Mouse (Mus musculus): ENCODE results near the gene Abcb11. TPM values are rescaled to one million over a fixed set of nuclear protein-coding genes. Genes with fewer than 3 reads are reported as not detected.
A peak's percentile ranks its signal among the peaks of the same experiment; 100 is the strongest.

The Abcb11 gene
- polyA plus RNA-seq, 1 experiment from 2014 or later = not detected

DNA sequence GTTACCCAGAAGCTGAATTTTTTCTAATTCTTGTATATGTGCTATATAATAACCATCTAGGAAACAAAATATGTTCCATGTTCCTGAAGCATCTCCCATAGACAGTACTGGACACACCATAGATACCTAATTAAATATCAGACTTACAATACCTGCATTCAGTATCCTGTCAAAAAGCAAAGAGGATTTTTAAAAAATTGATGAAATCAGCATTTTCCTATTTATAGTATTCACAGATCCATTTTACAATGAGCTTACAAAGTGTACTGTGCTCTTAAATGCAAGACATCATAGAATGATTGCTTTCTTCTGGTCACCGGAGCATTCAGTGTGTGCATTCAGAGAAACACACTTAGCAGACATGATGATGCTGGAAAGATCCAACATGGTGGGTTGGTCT is 95.3 kb downstream of the Abcb11 start:
- Histone ChIP-seq H3K27me3 (no peaks in the 10 kb centered on the region), H3K4me1 (replicated peaks) (0 out of 2 replicates have a peak, but pooled peaks cover 6% of the 10 kb centered on the region), H3K9ac (no peak overlapping the region), H3K4me2 (no peak overlapping the region), H3K36me3 (no peaks in the 10 kb centered on the region), H3K9me3 (no peaks in the 10 kb centered on the region), H3K4me3 (no peak overlapping the region), H3K27ac (replicated peaks) (no peak overlapping the region)
- 94% methylated on average over 1 of the region's 1 CpGs for WGBS
- no peak for ATAC-seq (ENCODE audit: low read depth)

DNA sequence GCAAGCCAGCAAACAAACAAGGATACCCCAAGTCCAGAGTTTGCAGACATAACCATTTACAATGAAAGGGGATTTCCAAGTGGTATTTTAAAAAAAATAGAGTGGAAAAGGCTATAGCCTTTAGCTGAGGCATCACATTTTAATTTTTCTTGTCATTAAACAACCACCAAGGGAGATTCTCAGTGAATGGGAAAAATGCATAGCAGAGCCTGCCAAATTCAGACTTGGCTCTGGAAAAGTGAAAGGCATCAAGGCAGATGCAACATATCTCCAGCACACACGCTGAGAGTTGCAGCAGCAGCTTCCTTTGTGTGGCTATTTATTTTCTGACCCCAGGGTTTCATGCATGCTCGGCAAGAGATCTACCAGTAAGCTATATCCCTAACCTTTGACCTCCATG is 97.5 kb downstream of the Abcb11 start:
- Histone ChIP-seq H3K27ac (replicated peaks) (no peak overlapping the region), H3K4me1 (replicated peaks) (0 out of 2 replicates have a peak, but pooled peaks cover 6% of the 10 kb centered on the region), H3K9ac (no peak overlapping the region), H3K36me3 (no peaks in the 10 kb centered on the region), H3K4me3 (no peak overlapping the region), H3K4me2 (no peak overlapping the region), H3K9me3 (no peaks in the 10 kb centered on the region), H3K27me3 (no peaks in the 10 kb centered on the region)
- ATAC-seq (ENCODE audit: low read depth) = no peak
- WGBS = 18% methylated on average over 2 of the region's 2 CpGs

DNA sequence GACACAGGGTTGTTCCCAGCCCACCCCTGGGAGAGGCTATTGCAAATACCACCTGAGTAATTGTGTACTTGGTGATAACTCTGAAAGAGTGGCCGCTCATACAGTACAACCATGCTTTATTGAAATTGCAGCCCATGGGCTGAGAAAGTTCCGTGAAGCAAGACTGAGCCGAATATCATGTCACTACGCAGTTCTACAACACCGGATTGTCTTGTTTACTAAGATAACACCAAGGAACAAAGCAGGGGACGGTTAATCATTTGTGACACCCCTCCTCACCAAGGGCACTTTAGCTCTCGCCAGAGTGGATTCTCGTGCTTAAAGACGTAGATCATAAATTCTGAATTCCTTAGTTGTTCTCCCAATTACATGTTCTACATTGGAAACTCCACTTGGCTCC is 103.1 kb downstream of the Abcb11 start:
- H3K4me1 ChIP-seq (replicated peaks) = no peaks in the 10 kb centered on the region
- H3K4me2 ChIP-seq = no peak overlapping the region
- H3K4me3 ChIP-seq = no peak overlapping the region
- ATAC-seq (ENCODE audit: low read depth) = no peak
- no peak overlapping the region for H3K9ac ChIP-seq
- H3K27me3 ChIP-seq = no peaks in the 10 kb centered on the region
- WGBS = 70% methylated on average over 9 of the region's 9 CpGs
- no peak overlapping the region for H3K27ac ChIP-seq (replicated peaks)
- no peaks in the 10 kb centered on the region for H3K36me3 ChIP-seq
- H3K9me3 ChIP-seq = no peaks in the 10 kb centered on the region

DNA sequence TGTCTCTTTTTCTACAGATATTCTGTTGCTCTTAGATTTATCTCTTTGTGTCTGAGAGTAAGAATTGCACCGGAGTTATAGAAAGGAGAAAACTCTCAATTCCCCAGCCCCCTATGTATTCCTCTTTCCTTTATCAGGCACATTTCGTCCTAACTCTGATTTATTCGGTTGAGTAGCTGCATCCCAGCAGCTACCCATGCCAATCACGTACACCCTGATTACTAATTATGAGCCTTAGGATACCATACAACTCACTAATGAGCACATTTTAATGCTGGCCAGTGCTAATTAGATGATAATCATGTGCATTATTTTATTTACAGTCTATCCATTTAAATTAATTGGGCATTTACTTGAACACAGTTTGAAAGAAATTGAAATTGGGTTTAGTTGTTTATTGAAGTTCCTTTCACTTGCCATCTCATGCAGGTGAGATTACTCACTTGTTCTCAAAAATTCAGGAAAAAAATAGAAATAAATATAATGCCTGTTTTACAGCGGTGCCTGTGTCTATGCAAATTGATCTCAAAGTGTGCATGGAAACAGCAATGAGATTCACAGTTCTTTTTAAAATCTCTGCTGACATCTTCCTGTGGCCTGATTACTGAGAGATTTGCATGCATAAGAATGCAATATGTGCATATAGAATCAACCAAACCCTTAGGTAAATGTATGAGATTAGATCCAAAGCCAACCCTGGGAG is 107.3 kb downstream of the Abcb11 start:
- ATAC-seq (ENCODE audit: low read depth) = no peak
- WGBS = 54% methylated on average over 5 of the region's 5 CpGs
- Histone ChIP-seq H3K4me3 (no peak overlapping the region), H3K4me1 (replicated peaks) (no peaks in the 10 kb centered on the region), H3K36me3 (no peaks in the 10 kb centered on the region), H3K9me3 (no peaks in the 10 kb centered on the region), H3K9ac (no peak overlapping the region), H3K27me3 (no peaks in the 10 kb centered on the region), H3K4me2 (no peak overlapping the region), H3K27ac (replicated peaks) (no peak overlapping the region)

DNA sequence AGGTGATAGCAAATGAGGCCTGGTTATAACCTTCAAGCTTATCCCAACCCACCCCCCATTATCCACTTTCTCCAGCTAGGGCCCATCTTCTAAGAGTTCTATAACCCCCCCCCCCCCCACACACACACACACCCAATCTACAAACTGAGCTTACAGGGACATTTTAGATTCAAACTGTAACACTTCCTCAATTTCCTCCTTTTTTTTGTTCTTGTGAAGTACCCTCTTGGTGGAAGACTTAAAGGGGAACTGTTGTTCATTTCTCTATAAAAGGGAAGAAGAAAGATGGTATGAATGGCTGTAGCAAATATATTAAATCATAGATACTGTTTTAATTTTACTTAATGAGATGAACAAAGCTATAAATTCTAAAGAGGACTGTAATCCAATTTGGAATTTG is 110.3 kb downstream of the Abcb11 start:
- no peaks in the 10 kb centered on the region for H3K27me3 ChIP-seq
- H3K4me1 ChIP-seq (replicated peaks) = peaks cover 6% of the 10 kb centered on the region; the same call in 1 of the 2 replicates
- no peak for ATAC-seq (ENCODE audit: low read depth)
- H3K27ac ChIP-seq (replicated peaks) = no peak overlapping the region
- H3K4me2 ChIP-seq = no peak overlapping the region
- no peak overlapping the region for H3K9ac ChIP-seq
- H3K9me3 ChIP-seq = no peaks in the 10 kb centered on the region
- H3K36me3 ChIP-seq = no peaks in the 10 kb centered on the region
- H3K4me3 ChIP-seq = no peak overlapping the region

DNA sequence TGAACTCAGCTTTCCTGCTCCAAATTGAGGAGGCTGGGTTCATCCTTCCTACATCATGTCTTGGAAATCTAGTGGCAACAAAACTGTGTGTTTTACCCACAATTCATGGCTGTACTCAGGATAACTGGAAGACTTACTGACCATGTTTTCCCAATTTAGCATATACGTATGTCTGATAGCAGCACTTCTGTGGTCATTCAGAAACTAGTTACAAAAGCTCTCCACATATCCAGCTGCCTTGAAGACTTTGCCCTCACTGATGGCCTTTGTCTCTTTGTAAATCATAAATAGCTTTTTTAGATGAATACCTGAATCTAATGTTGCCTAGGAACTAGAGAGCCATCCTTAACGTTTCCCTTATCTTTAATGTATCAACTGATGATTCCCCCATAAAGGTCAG is 112.3 kb downstream of the Abcb11 start:
- no peak overlapping the region for H3K4me3 ChIP-seq
- no peak overlapping the region for H3K4me2 ChIP-seq

DNA sequence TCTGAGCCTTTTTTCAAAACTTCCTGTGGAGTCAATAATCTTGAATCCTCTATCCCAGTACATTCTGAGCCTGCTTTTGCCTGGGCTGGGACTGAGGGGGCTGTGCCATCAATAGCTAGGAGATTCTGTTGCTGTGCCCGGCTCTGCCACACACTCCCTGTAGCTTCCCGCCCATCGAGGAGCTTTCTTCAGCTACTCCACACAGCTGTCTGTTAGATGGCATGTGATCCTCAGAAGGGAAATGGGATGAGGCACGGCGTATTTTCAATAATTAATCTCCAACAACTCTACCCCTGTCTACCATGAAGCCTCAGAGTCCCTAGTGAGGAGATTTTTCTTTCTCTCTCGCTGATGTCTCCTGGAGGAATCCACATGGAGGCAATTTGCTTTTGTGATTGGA is 113.8 kb downstream of the Abcb11 start:
- peak overlapping the region; percentile 42; the same call in 1 of the 2 replicates for H3K27ac ChIP-seq (replicated peaks)
- peaks cover 6% of the 10 kb centered on the region; the same call in 1 of the 2 replicates for H3K4me1 ChIP-seq (replicated peaks)
- ATAC-seq (ENCODE audit: low read depth) = no peak
- no peak overlapping the region for H3K4me3 ChIP-seq
- H3K27me3 ChIP-seq = no peaks in the 10 kb centered on the region
- 52% methylated on average over 6 of the region's 6 CpGs for WGBS
- no peaks in the 10 kb centered on the region for H3K36me3 ChIP-seq
- H3K9me3 ChIP-seq = no peaks in the 10 kb centered on the region
- no peak overlapping the region for H3K4me2 ChIP-seq
- no peak overlapping the region for H3K9ac ChIP-seq

More for the DNA sequence above, 112.3 kb downstream of the Abcb11 start:
- H3K4me1 ChIP-seq (replicated peaks) = peaks cover 6% of the 10 kb centered on the region; the same call in 1 of the 2 replicates
- no peak overlapping the region for H3K9ac ChIP-seq
- no peaks in the 10 kb centered on the region for H3K27me3 ChIP-seq
- H3K27ac ChIP-seq (replicated peaks) = no peak overlapping the region
- no peaks in the 10 kb centered on the region for H3K9me3 ChIP-seq
- no peaks in the 10 kb centered on the region for H3K36me3 ChIP-seq
- no peak for ATAC-seq (ENCODE audit: low read depth)
- 88% methylated on average over 2 of the region's 2 CpGs for WGBS

DNA sequence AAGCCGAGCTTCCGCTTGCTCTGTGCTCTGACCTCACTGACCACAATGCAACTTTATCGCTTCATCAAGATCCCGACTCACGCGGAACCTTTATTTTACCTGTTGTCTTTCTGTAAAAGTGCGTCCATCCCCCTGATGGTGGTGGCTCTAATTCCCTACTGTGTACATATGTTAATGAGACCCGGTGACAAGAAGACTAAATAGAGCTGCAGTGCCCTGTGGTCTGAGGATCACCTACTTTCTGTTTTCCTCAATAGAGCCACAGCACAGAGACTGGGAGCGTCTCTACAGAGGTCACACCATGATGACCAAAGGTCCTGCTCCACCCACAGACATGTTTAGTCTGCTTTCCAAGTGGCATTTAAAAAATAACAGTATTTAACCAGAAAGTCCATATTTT is 115.5 kb downstream of the Abcb11 start:
- Histone ChIP-seq H3K27me3 (no peaks in the 10 kb centered on the region), H3K4me3 (no peak overlapping the region), H3K9me3 (no peaks in the 10 kb centered on the region), H3K27ac (replicated peaks) (no peak overlapping the region), H3K9ac (no peak overlapping the region), H3K36me3 (no peaks in the 10 kb centered on the region), H3K4me1 (replicated peaks) (peaks cover 9% of the 10 kb centered on the region), H3K4me2 (no peak overlapping the region)
- 89% methylated on average over 9 of the region's 9 CpGs for whole genome bisulfite sequencing
- ATAC-seq (ENCODE audit: low read depth) = no peak

DNA sequence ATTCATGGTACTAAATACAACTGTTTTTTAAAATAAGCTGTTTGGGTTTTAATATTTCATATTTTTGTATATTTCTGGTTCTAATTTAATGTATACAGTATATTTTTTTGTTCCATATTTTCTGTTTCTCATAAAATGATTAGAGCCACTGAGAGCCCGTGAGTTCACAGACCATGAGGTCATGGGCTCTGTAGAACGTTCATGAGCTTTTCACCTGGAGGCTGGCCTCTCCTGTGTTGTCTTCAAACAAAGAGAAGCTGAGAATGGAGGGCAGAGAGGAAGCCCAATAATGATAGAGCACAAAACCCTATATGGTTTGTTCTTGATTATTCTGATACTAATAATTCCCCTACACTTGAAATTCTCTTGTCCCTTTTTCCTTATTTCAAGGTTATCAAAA is 117.7 kb downstream of the Abcb11 start:
- Histone ChIP-seq H3K27ac (replicated peaks) (no peak overlapping the region), H3K9me3 (no peaks in the 10 kb centered on the region), H3K27me3 (no peaks in the 10 kb centered on the region), H3K36me3 (no peaks in the 10 kb centered on the region), H3K4me1 (replicated peaks) (peaks cover 11% of the 10 kb centered on the region), H3K4me3 (no peak overlapping the region), H3K9ac (no peak overlapping the region), H3K4me2 (no peak overlapping the region)
- 74% methylated on average over 2 of the region's 2 CpGs for WGBS
- no peak for ATAC-seq (ENCODE audit: low read depth)

DNA sequence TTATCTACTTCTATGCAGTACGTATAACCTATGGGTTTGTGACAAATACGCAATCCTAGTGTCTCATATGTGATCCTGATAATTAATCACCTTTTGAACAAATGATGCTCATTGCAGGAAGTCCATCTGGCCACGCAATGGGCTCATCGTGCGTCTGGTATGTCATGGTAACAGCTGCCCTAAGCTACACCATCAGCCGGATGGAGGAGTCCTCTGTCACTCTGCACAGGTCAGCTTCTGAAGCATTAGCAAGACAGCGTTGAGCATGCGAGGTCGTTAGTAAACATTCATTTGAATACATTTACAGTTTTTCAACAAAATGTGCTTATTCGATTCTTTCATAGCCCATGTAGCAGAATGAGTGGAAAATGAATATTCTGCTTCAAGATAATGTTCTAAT is 119.6 kb downstream of the Abcb11 start:
- Histone ChIP-seq H3K4me1 (replicated peaks) (peaks cover 8% of the 10 kb centered on the region), H3K27me3 (no peaks in the 10 kb centered on the region), H3K4me3 (no peak overlapping the region), H3K4me2 (no peak overlapping the region), H3K36me3 (no peaks in the 10 kb centered on the region), H3K9ac (no peak overlapping the region), H3K27ac (replicated peaks) (no peak overlapping the region), H3K9me3 (no peaks in the 10 kb centered on the region)
- no peak for ATAC-seq (ENCODE audit: low read depth)
- 48% methylated on average over 10 of the region's 10 CpGs for WGBS

DNA sequence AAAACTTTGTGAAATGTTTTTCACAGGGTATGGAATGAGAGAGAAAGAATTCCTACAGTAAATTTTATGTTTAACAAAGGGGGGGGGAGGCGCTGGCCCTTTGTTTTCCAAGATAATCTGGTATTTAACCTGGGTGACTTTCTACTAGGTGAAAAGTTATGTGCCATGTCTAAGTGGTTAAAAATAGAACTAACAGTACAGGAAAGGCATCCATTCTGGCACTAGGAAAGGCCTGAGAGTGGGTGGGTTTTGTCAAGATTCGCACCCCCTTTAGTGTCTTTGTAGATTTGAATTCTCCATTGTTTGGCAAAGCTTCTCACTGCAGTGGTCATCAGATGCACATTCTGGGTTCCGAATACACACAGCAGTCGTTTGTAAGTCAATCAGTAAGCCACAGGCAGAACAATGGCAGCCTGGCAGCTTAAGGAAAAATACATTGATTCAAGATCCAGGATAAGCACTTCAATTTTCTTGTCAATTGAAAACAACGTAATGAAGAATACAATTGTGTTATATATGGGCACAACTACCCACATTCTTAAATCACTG is 120.5 kb downstream of the Abcb11 start:
- no peaks in the 10 kb centered on the region for H3K27me3 ChIP-seq
- H3K4me1 ChIP-seq (replicated peaks) = peaks cover 8% of the 10 kb centered on the region
- 38% methylated on average over 5 of the region's 5 CpGs for WGBS
- no peak overlapping the region for H3K9ac ChIP-seq
- no peak overlapping the region for H3K27ac ChIP-seq (replicated peaks)
- H3K4me2 ChIP-seq = no peak overlapping the region
- H3K36me3 ChIP-seq = no peaks in the 10 kb centered on the region
- no peak overlapping the region for H3K4me3 ChIP-seq
- H3K9me3 ChIP-seq = no peaks in the 10 kb centered on the region
- ATAC-seq (ENCODE audit: low read depth) = no peak

DNA sequence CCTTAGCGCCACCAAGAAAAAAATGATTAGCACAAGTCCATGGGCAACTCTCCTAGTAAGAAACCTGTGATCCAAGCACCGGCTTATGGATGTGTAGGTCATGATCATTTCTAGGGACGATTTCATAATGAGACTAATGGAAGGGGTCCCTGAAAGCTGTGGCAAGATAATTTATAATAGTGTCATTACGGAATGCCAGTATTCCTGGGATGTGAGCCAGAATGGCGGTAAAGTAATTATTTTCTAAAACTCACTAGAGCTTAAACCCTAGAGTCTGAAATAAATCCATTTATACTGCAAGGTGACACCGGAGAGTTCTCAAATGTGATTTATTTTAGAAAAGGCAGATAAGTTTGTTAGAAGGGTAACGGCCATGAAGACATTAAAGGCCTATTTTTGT is 127.2 kb downstream of the Abcb11 start:
- Histone ChIP-seq H3K4me3 (no peak overlapping the region), H3K36me3 (no peaks in the 10 kb centered on the region), H3K9me3 (no peaks in the 10 kb centered on the region), H3K27ac (replicated peaks) (no peak overlapping the region; the same call in 1 of the 2 replicates), H3K4me2 (no peak overlapping the region), H3K9ac (no peak overlapping the region), H3K27me3 (no peaks in the 10 kb centered on the region), H3K4me1 (replicated peaks) (peaks cover 17% of the 10 kb centered on the region; the same call in 1 of the 2 replicates)
- WGBS = 53% methylated on average over 7 of the region's 7 CpGs
- 0 out of 2 replicates have a peak, but pooled peaks have one; percentile 30 for ATAC-seq (ENCODE audit: low read depth)

DNA sequence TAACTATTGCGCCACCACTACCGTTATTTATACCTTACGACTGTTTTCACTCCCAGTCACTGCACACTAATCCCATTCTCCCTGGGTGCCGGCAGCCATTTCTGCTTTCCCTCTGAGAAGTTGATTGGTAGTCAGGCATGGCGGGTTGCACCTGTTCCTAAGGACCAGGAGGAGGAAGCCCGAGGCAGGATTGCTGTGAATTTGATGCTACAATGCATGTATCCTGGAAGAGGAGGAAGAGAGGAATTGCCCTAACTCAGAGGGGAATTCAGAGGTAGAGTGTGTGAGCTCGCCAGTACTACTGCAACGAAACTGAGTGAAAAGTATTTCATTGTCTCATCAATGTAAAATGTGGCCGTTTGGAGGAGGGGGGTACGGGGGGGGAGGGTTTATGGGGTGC is 129.8 kb downstream of the Abcb11 start:
- H3K27ac ChIP-seq (replicated peaks) = no peak overlapping the region
- no peak for ATAC-seq (ENCODE audit: low read depth)
- H3K4me1 ChIP-seq (replicated peaks) = peaks cover 12% of the 10 kb centered on the region; the same call in 1 of the 2 replicates
- H3K27me3 ChIP-seq = no peaks in the 10 kb centered on the region
- no peak overlapping the region for H3K4me2 ChIP-seq
- no peak overlapping the region for H3K9ac ChIP-seq
- no peaks in the 10 kb centered on the region for H3K9me3 ChIP-seq
- 58% methylated on average over 10 of the region's 10 CpGs for WGBS
- H3K4me3 ChIP-seq = no peak overlapping the region
- no peaks in the 10 kb centered on the region for H3K36me3 ChIP-seq
